Mouse (Mus musculus) kidney, adult 2 months (tissue): Measurements from ENCODE around the gene Gm28729. TPM values are rescaled to one million over a fixed set of nuclear protein-coding genes. Genes with fewer than 3 reads are reported as not detected.
"Not testable (repeated sequence)": the region's sequence is repeated elsewhere in the genome, so short reads cannot be mapped to it uniquely, and the experiment has no call there.

ENCODE experiments used
- DNase-seq: peaks from one replicate; pipeline ENCODE4 v3.0.0; 2021
- H3K27ac ChIP-seq: fragments of 200-500 bp; 2 replicates; pipeline ENCODE4 v1.5.1; 2012; ENCODE audit warnings: low read depth, low read length, control low read depth, inconsistent platforms; ENCODE audit not compliant: insufficient read depth
- H3K27me3 ChIP-seq: fragments of 200-500 bp; replicated peaks from 2 replicates; pipeline ENCODE4 v1.6.1; 2012; ENCODE audit warnings: mild to moderate bottlenecking, moderate library complexity, low read length, inconsistent platforms; ENCODE audit not compliant: control insufficient read depth, insufficient read depth
- H3K36me3 ChIP-seq: fragments of 200-500 bp; 2 replicates; pipeline ENCODE4 v1.6.1; 2012; ENCODE audit warnings: mild to moderate bottlenecking, moderate library complexity, low read length, inconsistent platforms; ENCODE audit not compliant: control insufficient read depth, insufficient read depth
- H3K4me1 ChIP-seq: fragments of 200-500 bp; 2 replicates; pipeline ENCODE4 v1.6.1; 2011; ENCODE audit warnings: low read length; ENCODE audit not compliant: control insufficient read depth, insufficient read depth
- H3K4me3 ChIP-seq: fragments of 200-500 bp; 2 replicates; pipeline ENCODE4 v1.5.1; 2011; ENCODE audit warnings: mild to moderate bottlenecking, low read depth, low read length, control low read depth; ENCODE audit not compliant: insufficient read depth
- CTCF ChIP-seq: fragments of 200-500 bp; conservative IDR thresholded peaks from 2 replicates; pipeline ENCODE4 v1.5.1; 2011; ENCODE audit warnings: low read depth, mild to moderate bottlenecking, control low read depth, low read length, moderate library complexity, mixed read lengths; ENCODE audit not compliant: insufficient read depth, insufficient read length
- POLR2A ChIP-seq: fragments of 200-500 bp; IDR thresholded peaks from one replicate; pipeline ENCODE4 v1.6.1; 2011; ENCODE audit warnings: low read depth, low read length, control low read depth
- WGBS: fragments of 180-500 bp; shearing (Covaris S2); methylation state at CpG from one replicate; pipeline ENCODE4 v1.1.7; 2018; 5-methylcytosine and 5-hydroxymethylcytosine counted together
- polyA plus RNA-seq: library from polyadenylated mRNA; depleted of rRNA; stranded (reverse); fragments of >200 nt; gene quantifications from 2 replicates; pipeline ENCODE4 v1.2.3, GENCODE M21; 2012

Gm28729 gene
- polyA plus RNA-seq, 1 experiment: not detected

- Histone ChIP-seq H3K4me3 (no peak overlapping the region), H3K27me3 (no peaks in the 10 kb centered on the region), H3K27ac (no peak overlapping the region), H3K36me3 (no peaks in the 10 kb centered on the region; the same call in none of the 2 replicates), H3K4me1 (no peaks in the 10 kb centered on the region)
- DNase-seq: no peak
- WGBS: 68% methylated on average over 1 of the region's 1 CpGs
- peak; percentile 38; the same call in 1 of the 2 replicates for TF ChIP-seq CTCF
- no peak for TF ChIP-seq POLR2A
These were observed 29.0 kb upstream of the Gm28729 start for GRCm38 (mm10) chr9:96554095-96554494.

- no peaks in the 10 kb centered on the region for H3K27me3 ChIP-seq
- WGBS: 88% methylated on average over 13 of the region's 13 CpGs
- no peak overlapping the region for H3K4me3 ChIP-seq
- H3K4me1 ChIP-seq: no peaks in the 10 kb centered on the region
- TF ChIP-seq POLR2A (no peak), CTCF (no peak)
- no peak overlapping the region for H3K27ac ChIP-seq
- DNase-seq: no peak
- H3K36me3 ChIP-seq: no peaks in the 10 kb centered on the region
These were observed 20.3 kb upstream of the Gm28729 start for GRCm38 (mm10) chr9:96545410-96545809.

- no peaks in the 10 kb centered on the region for H3K4me1 ChIP-seq
- WGBS: 42% methylated on average over 27 of the region's 27 CpGs
- no peaks in the 10 kb centered on the region for H3K27me3 ChIP-seq
- 0 out of 2 replicates have a peak, but pooled peaks have one; percentile 26 for TF ChIP-seq CTCF
- no peak for TF ChIP-seq POLR2A
- H3K36me3 ChIP-seq: no peaks in the 10 kb centered on the region
- DNase-seq: peak; percentile 40
- no peak overlapping the region for H3K4me3 ChIP-seq
- no peak overlapping the region for H3K27ac ChIP-seq
These were observed 18.9 kb upstream of the Gm28729 start for GRCm38 (mm10) chr9:96543643-96544640.

GRCm38 (mm10) chr9:96538916-96539315 is 13.9 kb upstream of the Gm28729 start:
- no peak for DNase-seq
- Histone ChIP-seq H3K4me1 (peaks cover 4% of the 10 kb centered on the region; the same call in 1 of the 2 replicates), H3K4me3 (no peak overlapping the region), H3K27ac (no peak overlapping the region), H3K27me3 (no peaks in the 10 kb centered on the region), H3K36me3 (no peaks in the 10 kb centered on the region)
- WGBS: 58% methylated on average over 10 of the region's 10 CpGs
- TF ChIP-seq CTCF: no peak
- no peak for TF ChIP-seq POLR2A

GRCm38 (mm10) chr9:96537615-96537919 is 12.5 kb upstream of the Gm28729 start:
- no peak overlapping the region for H3K27ac ChIP-seq
- no peak for DNase-seq
- WGBS: 82% methylated on average over 6 of the region's 6 CpGs

GRCm38 (mm10) chr9:96536895-96537614 is 12.0 kb upstream of the Gm28729 start:
- WGBS: 16% methylated on average over 37 of the region's 37 CpGs
- no peak overlapping the region; the same call in 1 of the 2 replicates for H3K27ac ChIP-seq
- no peaks in the 10 kb centered on the region for H3K36me3 ChIP-seq
- H3K27me3 ChIP-seq: no peaks in the 10 kb centered on the region
- peaks cover 4% of the 10 kb centered on the region; the same call in 1 of the 2 replicates for H3K4me1 ChIP-seq
- no peak for TF ChIP-seq CTCF
- peak; percentile 13 for TF ChIP-seq POLR2A
- peak; percentile 18 for DNase-seq
- H3K4me3 ChIP-seq: peak overlapping the region; percentile 62

More at GRCm38 (mm10) chr9:96537615-96537919, 12.5 kb upstream of the Gm28729 start:
- H3K27me3 ChIP-seq: no peaks in the 10 kb centered on the region
- H3K4me1 ChIP-seq: peaks cover 4% of the 10 kb centered on the region; the same call in 1 of the 2 replicates
- no peak for TF ChIP-seq POLR2A
- no peak overlapping the region for H3K4me3 ChIP-seq
- H3K36me3 ChIP-seq: no peaks in the 10 kb centered on the region

GRCm38 (mm10) chr9:96536093-96536492 is 11.0 kb upstream of the Gm28729 start:
- H3K27ac ChIP-seq, DNase-seq, H3K36me3 ChIP-seq, H3K4me3 ChIP-seq, H3K4me1 ChIP-seq, H3K27me3 ChIP-seq: not testable (repeated sequence)
- WGBS: 96% methylated on average over 4 of the region's 4 CpGs
